Mouse (Mus musculus) forebrain, embryonic 13.5 days (tissue): ENCODE measurements around the gene Dpp6. TPM values are rescaled to one million over a fixed set of nuclear protein-coding genes. Genes with fewer than 3 reads are reported as not detected.

Source experiments
- ATAC-seq: fragments of 200-750 bp; cut with Nextera tagmentation; 2 replicates; pipeline ENCODE4 v1.8.0; 2017
- H3K27ac ChIP-seq: fragments of 300-500 bp; sonication (generic); 2 replicates; pipeline ENCODE4 v1.5.1; 2015; ENCODE audit warnings: inconsistent platforms, mild to moderate bottlenecking, moderate library complexity
- H3K27me3 ChIP-seq: fragments of 300-500 bp; sonication (generic); 2 replicates; pipeline ENCODE4 v1.6.1; 2015; ENCODE audit warnings: mild to moderate bottlenecking, inconsistent platforms
- H3K36me3 ChIP-seq: fragments of 300-500 bp; sonication (generic); 2 replicates; pipeline ENCODE4 v1.6.1; 2015; ENCODE audit warnings: mild to moderate bottlenecking, inconsistent platforms; ENCODE audit not compliant: poor library complexity, severe bottlenecking
- H3K4me1 ChIP-seq: fragments of 300-500 bp; sonication (generic); 2 replicates; pipeline ENCODE4 v1.6.1; 2015; ENCODE audit warnings: inconsistent platforms
- H3K4me2 ChIP-seq: fragments of 300-500 bp; sonication (generic); 2 replicates; pipeline ENCODE4 v1.6.1; 2015; ENCODE audit warnings: inconsistent platforms, mild to moderate bottlenecking, moderate library complexity
- H3K4me3 ChIP-seq: fragments of 300-500 bp; sonication (generic); 2 replicates; pipeline ENCODE4 v1.5.1; 2015; ENCODE audit warnings: mild to moderate bottlenecking, inconsistent platforms
- H3K9ac ChIP-seq: fragments of 300-500 bp; sonication (generic); 2 replicates; pipeline ENCODE4 v1.6.1; 2015; ENCODE audit warnings: mild to moderate bottlenecking, inconsistent platforms
- H3K9me3 ChIP-seq: fragments of 300-500 bp; sonication (generic); replicated peaks from 2 replicates; pipeline ENCODE4 v1.6.1; 2016; ENCODE audit warnings: inconsistent platforms
- WGBS: fragments of 180-500 bp; shearing (Covaris S2); methylation state at CpG from one replicate; pipeline ENCODE4 v1.1.7; 2015; 5-methylcytosine and 5-hydroxymethylcytosine counted together
- polyA plus RNA-seq: library from polyadenylated mRNA; unstranded; fragments of >200 nt; fragmentation: Nextera tagmentation; extraction: Ambion mirVana; gene quantifications from 2 replicates; pipeline ENCODE4 v1.2.1, GENCODE M21; 2015

Gene Dpp6
- polyA plus RNA-seq, 1 experiment from 2014 or later: 16.5 TPM

DNA sequence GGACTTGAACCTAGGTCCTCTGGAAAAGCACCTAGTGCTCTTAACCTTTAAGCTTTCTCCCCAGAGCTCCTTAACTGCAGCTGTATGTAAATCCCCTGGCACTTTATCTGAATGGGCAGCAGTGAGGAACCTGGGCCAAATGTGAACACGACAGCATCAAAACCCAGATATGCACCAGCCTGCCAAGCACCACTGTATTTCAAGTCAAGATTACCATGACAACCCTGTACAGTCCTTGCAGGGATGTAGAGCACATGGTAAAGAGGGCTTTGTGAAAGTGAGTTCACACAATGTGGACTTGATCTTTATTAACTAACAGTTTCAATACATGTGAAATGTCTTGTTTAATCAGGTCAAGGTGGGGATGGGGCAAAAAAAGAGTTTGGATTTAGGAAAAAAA lies 162.3 kb downstream of the Dpp6 start:
- 19% methylated on average over 1 of the region's 1 CpGs for WGBS
- no peak overlapping the region for H3K27ac ChIP-seq
- peaks cover 9% of the 10 kb centered on the region; the same call in 1 of the 2 replicates for H3K4me1 ChIP-seq
- no peaks in the 10 kb centered on the region for H3K36me3 ChIP-seq
- no peaks in the 10 kb centered on the region for H3K9me3 ChIP-seq
- H3K27me3 ChIP-seq: no peaks in the 10 kb centered on the region
- no peak overlapping the region for H3K9ac ChIP-seq
- H3K4me3 ChIP-seq: no peak overlapping the region
- ATAC-seq: peak; percentile 45
- H3K4me2 ChIP-seq: no peak overlapping the region

DNA sequence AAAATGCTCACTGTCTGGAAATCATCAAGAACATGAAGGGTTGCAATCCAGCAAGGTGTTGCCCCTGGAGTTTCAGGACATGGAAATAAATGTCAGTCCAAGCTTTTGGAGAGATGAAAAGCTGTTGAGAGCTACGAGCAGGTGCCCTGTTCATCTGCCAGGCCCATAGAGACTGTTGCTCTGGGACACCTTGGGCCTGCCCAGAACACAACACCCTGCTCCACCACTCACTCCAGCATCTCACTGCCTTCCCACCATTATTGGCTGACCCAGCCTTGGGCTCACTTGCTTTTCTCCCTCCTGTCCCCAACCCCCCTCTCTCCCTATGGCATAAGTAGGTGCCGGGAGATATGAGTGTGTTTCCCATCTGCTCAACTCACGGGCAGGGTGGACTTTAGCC lies 162.8 kb downstream of the Dpp6 start:
- 88% methylated on average over 3 of the region's 3 CpGs for WGBS
- H3K36me3 ChIP-seq: no peaks in the 10 kb centered on the region
- no peak overlapping the region for H3K9ac ChIP-seq
- no peak overlapping the region for H3K4me2 ChIP-seq
- H3K4me1 ChIP-seq: peaks cover 9% of the 10 kb centered on the region; the same call in 1 of the 2 replicates
- H3K27ac ChIP-seq: no peak overlapping the region
- no peak overlapping the region for H3K4me3 ChIP-seq
- no peaks in the 10 kb centered on the region for H3K27me3 ChIP-seq
- no peaks in the 10 kb centered on the region for H3K9me3 ChIP-seq
- ATAC-seq: no peak

DNA sequence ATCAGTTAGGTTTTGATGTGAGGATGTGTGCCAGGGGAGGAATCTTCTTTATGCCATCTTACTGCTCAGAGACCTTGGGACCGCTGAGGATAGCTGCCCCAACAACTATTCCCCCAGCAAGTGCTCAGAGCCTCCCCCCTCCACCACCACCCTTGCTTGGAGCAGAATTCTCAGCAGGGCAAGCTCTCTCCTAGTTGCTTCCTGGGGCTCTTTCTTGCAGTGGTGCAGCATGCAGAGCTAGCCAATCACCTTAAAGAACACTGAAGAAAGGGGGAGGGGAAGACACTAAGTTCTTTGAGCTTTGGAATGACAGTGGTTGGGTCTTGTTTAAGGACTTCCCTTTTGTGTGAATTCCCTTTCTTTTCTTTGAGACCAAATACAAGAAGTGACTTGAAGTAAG lies 168.1 kb downstream of the Dpp6 start:
- Histone ChIP-seq H3K4me2 (no peak overlapping the region), H3K4me1 (peaks cover 4% of the 10 kb centered on the region), H3K4me3 (no peak overlapping the region), H3K27ac (no peak overlapping the region), H3K9me3 (no peaks in the 10 kb centered on the region), H3K36me3 (no peaks in the 10 kb centered on the region), H3K27me3 (no peaks in the 10 kb centered on the region), H3K9ac (no peak overlapping the region)
- ATAC-seq: no peak
- WGBS: 20% methylated on average over 1 of the region's 1 CpGs

DNA sequence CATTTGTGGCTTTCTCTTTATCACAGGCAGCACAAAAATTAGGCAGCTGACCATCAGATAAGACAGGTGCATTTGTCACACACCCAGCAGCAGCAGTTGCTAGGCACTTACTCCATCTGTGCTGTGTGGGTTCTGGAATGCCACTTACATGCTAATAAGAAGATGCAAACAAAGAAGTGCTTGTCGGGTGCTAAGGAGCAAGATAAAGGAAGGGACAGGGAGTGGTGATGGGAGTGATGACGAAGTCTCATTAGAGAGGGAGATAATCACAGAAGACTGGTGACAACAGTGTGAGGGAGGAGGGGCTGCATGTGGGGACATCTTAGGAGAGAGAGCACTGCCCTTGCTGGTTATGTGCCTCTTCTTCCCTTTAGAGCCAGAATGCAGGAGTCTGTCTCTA lies 174.6 kb downstream of the Dpp6 start:
- H3K9me3 ChIP-seq: no peaks in the 10 kb centered on the region
- no peaks in the 10 kb centered on the region for H3K36me3 ChIP-seq
- 3% methylated on average over 2 of the region's 2 CpGs for WGBS
- no peak overlapping the region for H3K4me3 ChIP-seq
- H3K27me3 ChIP-seq: no peaks in the 10 kb centered on the region
- H3K27ac ChIP-seq: peak overlapping the region; percentile 68
- no peak overlapping the region for H3K9ac ChIP-seq
- no peak overlapping the region for H3K4me2 ChIP-seq
- peaks cover 16% of the 10 kb centered on the region for H3K4me1 ChIP-seq
- peak; percentile 92 for ATAC-seq

DNA sequence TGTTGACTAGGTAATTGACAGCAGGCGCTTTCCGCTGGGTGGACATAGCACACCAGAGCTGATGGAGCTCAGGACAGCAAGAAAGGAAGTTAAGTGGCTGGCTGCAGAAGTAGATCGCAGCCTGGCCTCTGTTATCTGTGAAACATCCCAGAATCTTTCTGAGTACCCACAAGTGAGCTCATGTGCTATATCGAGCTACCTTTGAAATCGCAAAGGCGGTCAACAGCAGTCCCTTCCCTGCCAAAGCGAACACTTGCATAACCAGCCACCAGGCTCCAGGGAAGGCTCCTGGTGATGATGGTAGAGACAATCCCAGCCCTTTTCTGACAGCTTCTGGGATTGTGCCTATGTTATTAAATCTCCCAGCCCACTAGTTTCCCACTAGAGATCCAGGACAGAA lies 186.5 kb downstream of the Dpp6 start:
- Histone ChIP-seq H3K9me3 (no peaks in the 10 kb centered on the region), H3K4me2 (no peak overlapping the region), H3K4me3 (no peak overlapping the region), H3K9ac (no peak overlapping the region), H3K27ac (no peak overlapping the region), H3K27me3 (no peaks in the 10 kb centered on the region), H3K36me3 (no peaks in the 10 kb centered on the region), H3K4me1 (no peaks in the 10 kb centered on the region)
- no peak for ATAC-seq
- WGBS: 95% methylated on average over 7 of the region's 7 CpGs

DNA sequence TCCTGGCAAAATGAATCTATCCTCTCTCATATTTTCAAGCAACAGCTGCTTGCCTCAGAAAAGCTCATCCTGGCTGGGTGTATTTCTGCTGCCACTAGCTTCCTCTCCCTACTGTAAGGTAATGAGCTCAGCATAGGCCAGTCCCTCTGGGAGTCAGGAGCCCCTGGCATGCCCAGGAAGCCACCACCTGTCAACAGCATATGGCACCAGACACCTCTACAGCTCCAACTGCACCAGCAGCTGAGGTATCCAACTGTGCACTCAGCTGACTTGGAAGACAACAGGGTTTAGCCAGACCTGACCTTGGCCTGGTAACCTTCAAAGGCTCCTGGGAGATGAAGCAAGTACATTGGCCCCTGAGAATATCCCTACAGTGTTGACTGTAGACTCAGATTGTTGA lies 192.2 kb downstream of the Dpp6 start:
- ATAC-seq: no peak
- no peak overlapping the region for H3K4me2 ChIP-seq
- H3K36me3 ChIP-seq: no peaks in the 10 kb centered on the region
- no peaks in the 10 kb centered on the region for H3K9me3 ChIP-seq
- H3K9ac ChIP-seq: no peak overlapping the region
- no peaks in the 10 kb centered on the region for H3K4me1 ChIP-seq
- H3K4me3 ChIP-seq: no peak overlapping the region
- no peaks in the 10 kb centered on the region for H3K27me3 ChIP-seq
- no peak overlapping the region for H3K27ac ChIP-seq

DNA sequence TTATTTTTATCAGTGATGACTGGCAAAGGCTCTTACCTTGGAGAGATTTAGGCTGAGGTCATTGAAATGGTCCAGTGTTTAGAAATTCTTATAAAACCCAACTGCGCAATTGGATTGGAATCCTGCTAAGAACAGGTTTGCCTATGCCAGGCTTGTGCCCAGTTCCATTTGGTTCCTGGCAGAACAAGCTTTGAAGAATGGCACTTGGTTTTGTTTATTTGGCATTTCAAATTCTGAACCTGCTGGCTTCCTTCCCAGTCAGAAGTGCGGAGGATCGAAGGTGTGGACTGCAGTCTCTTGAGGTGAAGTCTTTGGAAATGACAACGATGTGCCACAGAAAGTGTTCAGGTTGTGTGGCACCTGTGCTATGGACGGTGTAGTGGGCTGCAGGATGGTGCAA lies 193.6 kb downstream of the Dpp6 start:
- H3K9ac ChIP-seq: no peak overlapping the region
- H3K9me3 ChIP-seq: no peaks in the 10 kb centered on the region
- no peaks in the 10 kb centered on the region for H3K27me3 ChIP-seq
- no peak for ATAC-seq
- no peaks in the 10 kb centered on the region for H3K4me1 ChIP-seq
- H3K27ac ChIP-seq: no peak overlapping the region
- no peaks in the 10 kb centered on the region for H3K36me3 ChIP-seq
- H3K4me2 ChIP-seq: no peak overlapping the region
- H3K4me3 ChIP-seq: no peak overlapping the region
- 89% methylated on average over 5 of the region's 5 CpGs for WGBS

DNA sequence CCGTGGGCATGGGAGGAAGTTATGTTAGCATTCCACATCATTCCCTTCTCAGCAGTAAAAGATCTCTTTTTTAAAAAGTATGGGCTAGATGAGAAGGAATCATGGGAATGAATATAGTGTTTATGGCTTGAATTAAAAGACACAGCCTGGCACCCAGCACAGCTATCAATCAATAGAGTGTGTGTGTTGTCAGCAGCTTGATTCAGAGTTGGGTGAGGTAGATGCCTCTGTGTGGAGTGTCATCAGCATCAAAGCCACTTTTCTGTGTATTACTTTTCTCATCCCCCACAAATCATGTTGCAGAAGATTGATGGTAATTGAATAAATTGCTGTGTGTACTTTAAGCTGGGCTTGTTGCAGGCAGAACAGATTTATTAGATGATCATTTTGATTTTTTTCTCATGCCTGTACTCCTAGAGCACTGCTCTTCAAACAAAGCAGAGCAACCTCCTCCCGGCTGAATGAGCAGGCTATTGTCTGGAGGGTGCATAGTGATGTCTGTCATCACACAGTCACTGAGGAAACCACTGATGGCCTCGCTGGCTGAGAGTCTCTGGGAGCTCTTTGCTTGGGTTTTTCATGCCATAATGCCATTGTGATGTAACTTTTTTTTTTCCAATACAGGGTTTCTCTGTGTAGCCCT lies 201.4 kb downstream of the Dpp6 start:
- H3K4me3 ChIP-seq: no peak overlapping the region
- WGBS: 49% methylated on average over 3 of the region's 3 CpGs
- H3K27me3 ChIP-seq: no peaks in the 10 kb centered on the region
- no peak overlapping the region for H3K4me2 ChIP-seq
- no peaks in the 10 kb centered on the region for H3K36me3 ChIP-seq
- H3K9ac ChIP-seq: no peak overlapping the region
- no peaks in the 10 kb centered on the region for H3K4me1 ChIP-seq
- ATAC-seq: no peak
- no peaks in the 10 kb centered on the region for H3K9me3 ChIP-seq
- no peak overlapping the region for H3K27ac ChIP-seq

DNA sequence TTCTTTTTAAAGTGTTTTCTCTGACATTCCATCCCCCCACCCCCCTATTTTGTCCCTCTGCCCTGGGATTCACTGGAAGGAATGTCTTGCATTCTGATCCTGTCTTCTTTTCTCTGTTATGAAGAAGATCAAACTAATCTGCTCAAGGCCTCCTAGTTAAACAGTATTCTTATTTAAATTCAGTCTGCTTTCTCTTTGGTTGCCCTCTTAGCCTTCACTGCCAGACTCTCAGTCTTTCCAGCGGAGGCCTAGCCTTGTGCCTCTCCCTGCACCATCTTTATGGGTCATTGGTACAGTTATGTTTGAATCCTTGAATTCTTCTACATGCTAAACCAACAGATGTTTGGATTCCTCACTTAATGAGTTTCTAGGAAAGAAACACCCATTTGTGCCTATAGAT lies 211.6 kb downstream of the Dpp6 start:
- Histone ChIP-seq H3K27ac (no peak overlapping the region), H3K27me3 (no peaks in the 10 kb centered on the region), H3K4me2 (no peak overlapping the region), H3K36me3 (no peaks in the 10 kb centered on the region), H3K4me1 (no peaks in the 10 kb centered on the region), H3K9ac (no peak overlapping the region), H3K9me3 (no peaks in the 10 kb centered on the region), H3K4me3 (no peak overlapping the region)
- ATAC-seq: no peak
- WGBS: 47% methylated on average over 1 of the region's 1 CpGs

DNA sequence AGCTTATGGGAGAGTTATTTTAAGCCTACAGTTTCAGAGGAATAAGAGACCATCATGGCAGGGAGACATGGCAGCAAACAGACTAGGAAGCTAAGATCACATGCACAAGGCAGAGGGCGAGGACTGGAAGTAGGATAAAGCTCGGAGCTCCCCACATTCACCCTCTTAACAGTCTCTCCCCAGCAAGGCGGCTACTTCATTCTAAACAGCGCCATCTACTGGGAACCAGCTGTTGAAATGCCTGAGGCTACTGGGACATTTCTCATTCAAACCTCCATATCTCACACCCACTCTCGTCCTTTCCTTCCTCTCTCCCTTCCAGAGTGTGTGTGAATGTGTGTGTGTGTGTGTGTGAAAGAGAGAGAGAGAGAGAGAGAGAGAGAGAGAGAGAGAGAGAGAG lies 212.8 kb downstream of the Dpp6 start:
- Histone ChIP-seq H3K27me3 (no peaks in the 10 kb centered on the region), H3K4me2 (no peak overlapping the region), H3K27ac (no peak overlapping the region), H3K4me3 (no peak overlapping the region), H3K36me3 (no peaks in the 10 kb centered on the region), H3K9ac (no peak overlapping the region), H3K4me1 (no peaks in the 10 kb centered on the region), H3K9me3 (no peaks in the 10 kb centered on the region)
- ATAC-seq: no peak
- 11% methylated on average over 5 of the region's 5 CpGs for WGBS

DNA sequence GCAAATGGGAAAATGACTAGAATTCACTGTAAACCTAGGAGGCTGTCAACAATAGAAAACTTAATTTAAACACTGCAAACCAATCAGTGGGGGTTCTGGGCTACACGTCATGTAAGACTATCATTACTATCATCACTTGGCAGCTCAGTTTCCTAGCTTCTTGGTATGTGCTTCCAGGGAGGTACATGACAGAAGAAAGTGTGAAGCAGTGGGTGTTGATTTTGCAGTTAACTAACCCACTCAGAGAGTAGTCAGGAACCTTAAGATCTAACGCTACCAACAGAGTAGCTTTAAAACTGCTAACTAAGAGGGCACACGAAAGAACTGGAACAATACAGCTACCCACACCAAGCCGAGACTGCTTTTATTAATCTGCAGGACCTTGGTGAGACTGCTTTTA lies 217.9 kb downstream of the Dpp6 start:
- no peaks in the 10 kb centered on the region for H3K9me3 ChIP-seq
- no peaks in the 10 kb centered on the region for H3K4me1 ChIP-seq
- no peak for ATAC-seq
- 53% methylated on average over 4 of the region's 4 CpGs for WGBS
- H3K36me3 ChIP-seq: no peaks in the 10 kb centered on the region
- H3K4me3 ChIP-seq: no peak overlapping the region
- H3K27ac ChIP-seq: no peak overlapping the region
- no peaks in the 10 kb centered on the region for H3K27me3 ChIP-seq
- H3K9ac ChIP-seq: no peak overlapping the region
- no peak overlapping the region for H3K4me2 ChIP-seq

DNA sequence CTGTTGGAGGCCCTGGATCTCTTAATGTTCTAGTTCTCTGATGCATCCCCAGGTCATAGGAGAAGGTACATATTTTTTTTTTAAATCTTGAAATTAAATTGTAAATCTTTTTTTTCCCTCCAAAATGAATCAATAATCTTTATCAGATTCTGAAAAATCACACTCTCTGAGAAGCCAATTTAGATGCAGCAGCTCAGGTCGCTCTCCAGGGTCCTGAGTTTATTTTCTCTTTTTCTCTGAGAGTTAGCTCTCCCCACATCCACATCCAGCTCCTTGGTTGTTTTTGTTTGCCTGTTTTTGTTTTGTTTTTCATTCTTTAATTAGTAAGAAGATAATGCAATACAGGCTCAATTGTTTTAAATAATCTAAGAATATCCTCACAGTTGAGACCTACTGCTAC lies 218.3 kb downstream of the Dpp6 start:
- Histone ChIP-seq H3K4me3 (no peak overlapping the region), H3K9me3 (no peaks in the 10 kb centered on the region), H3K27ac (no peak overlapping the region), H3K9ac (no peak overlapping the region), H3K4me1 (no peaks in the 10 kb centered on the region), H3K27me3 (no peaks in the 10 kb centered on the region), H3K4me2 (no peak overlapping the region), H3K36me3 (no peaks in the 10 kb centered on the region)
- no peak for ATAC-seq
- 63% methylated on average over 1 of the region's 1 CpGs for WGBS

DNA sequence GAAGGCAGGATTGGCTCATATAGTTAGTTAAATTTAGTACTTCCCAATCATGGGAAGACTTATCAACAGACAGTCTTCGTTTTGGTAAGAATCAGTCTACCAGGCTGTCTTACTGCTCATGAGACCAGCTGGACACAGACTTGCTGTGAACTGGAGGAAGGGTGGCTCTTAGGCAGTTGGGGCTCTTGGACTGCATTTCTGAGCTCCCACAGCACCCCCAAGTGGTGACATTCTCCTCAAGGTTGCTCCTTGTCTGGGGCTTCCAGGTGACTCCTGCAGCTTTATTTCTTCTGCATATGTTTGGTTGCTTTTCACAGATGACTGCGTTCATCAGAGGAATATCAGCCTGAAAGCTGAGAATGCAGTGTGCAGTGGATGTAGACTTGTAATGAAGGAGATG lies 218.9 kb downstream of the Dpp6 start:
- no peak for ATAC-seq
- no peaks in the 10 kb centered on the region for H3K36me3 ChIP-seq
- 19% methylated on average over 2 of the region's 2 CpGs for WGBS
- H3K4me1 ChIP-seq: no peaks in the 10 kb centered on the region
- no peaks in the 10 kb centered on the region for H3K9me3 ChIP-seq
- no peak overlapping the region for H3K9ac ChIP-seq
- H3K27me3 ChIP-seq: no peaks in the 10 kb centered on the region
- no peak overlapping the region for H3K4me2 ChIP-seq
- H3K4me3 ChIP-seq: no peak overlapping the region
- H3K27ac ChIP-seq: no peak overlapping the region
